Mouse (Mus musculus) liver, embryonic 11.5 days (tissue): Measurements from ENCODE around the gene Kcnma1. TPM values are rescaled to one million over a fixed set of nuclear protein-coding genes. Genes with fewer than 3 reads are reported as not detected.

Source experiments
- ATAC-seq: fragments of 200-750 bp; cut with Nextera tagmentation; replicated peaks from 2 replicates; pipeline ENCODE4 v1.8.0; 2017; ENCODE audit warnings: moderate number of reproducible peaks, mild to moderate bottlenecking, moderate TSS enrichment, moderate library complexity; ENCODE audit not compliant: low FRiP score
- DNase-seq: peaks from one replicate; pipeline ENCODE4 v3.0.0-alpha.2; 2017; ENCODE audit warnings: low spot score
- H3K27ac ChIP-seq: fragments of 300-500 bp; sonication (generic); 2 replicates; pipeline ENCODE4 v1.5.1; 2014; ENCODE audit warnings: mild to moderate bottlenecking, low read depth, low read length, control low read depth
- H3K27me3 ChIP-seq: fragments of 300-500 bp; sonication (generic); replicated peaks from 2 replicates; pipeline ENCODE4 v1.6.1; 2014; ENCODE audit warnings: low read length, mixed read lengths; ENCODE audit not compliant: control insufficient read depth, insufficient read depth
- H3K36me3 ChIP-seq: fragments of 300-500 bp; sonication (generic); 2 replicates; pipeline ENCODE4 v1.6.1; 2014; ENCODE audit warnings: mild to moderate bottlenecking, low read length, moderate library complexity, mixed read lengths; ENCODE audit not compliant: control insufficient read depth, insufficient read depth
- H3K4me1 ChIP-seq: fragments of 300-500 bp; sonication (generic); replicated peaks from 2 replicates; pipeline ENCODE4 v1.6.1; 2014; ENCODE audit warnings: low read length, mixed read lengths; ENCODE audit not compliant: control insufficient read depth, insufficient read depth
- H3K4me2 ChIP-seq: fragments of 300-500 bp; sonication (generic); 2 replicates; pipeline ENCODE4 v1.6.1; 2014; ENCODE audit warnings: mild to moderate bottlenecking, control low read depth, moderate library complexity
- H3K4me3 ChIP-seq: fragments of 300-500 bp; sonication (generic); 2 replicates; pipeline ENCODE4 v1.5.1; 2014; ENCODE audit warnings: low read depth, low read length, control low read depth
- H3K9ac ChIP-seq: fragments of 300-500 bp; sonication (generic); 2 replicates; pipeline ENCODE4 v1.6.1; 2014; ENCODE audit warnings: low read depth, low read length, control low read depth
- H3K9me3 ChIP-seq: fragments of 300-500 bp; sonication (generic); 2 replicates; pipeline ENCODE4 v1.6.1; 2016; ENCODE audit warnings: low read length, inconsistent platforms, mixed read lengths; ENCODE audit not compliant: control insufficient read depth
- whole genome bisulfite sequencing: fragments of 180-500 bp; shearing (Covaris S2); extraction: QIAGEN DNeasy Blood & Tissue Kit; methylation state at CpG from one replicate; pipeline ENCODE4 v1.1.7; 2014; 5-methylcytosine and 5-hydroxymethylcytosine counted together
- polyA plus RNA-seq: library from polyadenylated mRNA; unstranded; fragments of >200 nt; fragmentation: Nextera tagmentation; extraction: Ambion mirVana; gene quantifications from 2 replicates; pipeline ENCODE4 v1.2.1, GENCODE M21; 2014

Kcnma1 gene
- polyA plus RNA-seq, 1 experiment from 2014 or later: 0.58 TPM

GRCm38 (mm10) chr14:23492581-23493360 lies 521.5 kb downstream of the Kcnma1 start:
- H3K4me1 ChIP-seq: no peaks in the 10 kb centered on the region
- H3K27me3 ChIP-seq: no peaks in the 10 kb centered on the region
- no peak for DNase-seq
- H3K4me3 ChIP-seq: no peak overlapping the region
- H3K36me3 ChIP-seq: no peaks in the 10 kb centered on the region
- ATAC-seq: no peak
- WGBS: 88% methylated on average over 9 of the region's 9 CpGs
- H3K27ac ChIP-seq: no peak overlapping the region
- H3K9ac ChIP-seq: no peak overlapping the region
- H3K9me3 ChIP-seq: no peaks in the 10 kb centered on the region
- no peak overlapping the region for H3K4me2 ChIP-seq

DNA sequence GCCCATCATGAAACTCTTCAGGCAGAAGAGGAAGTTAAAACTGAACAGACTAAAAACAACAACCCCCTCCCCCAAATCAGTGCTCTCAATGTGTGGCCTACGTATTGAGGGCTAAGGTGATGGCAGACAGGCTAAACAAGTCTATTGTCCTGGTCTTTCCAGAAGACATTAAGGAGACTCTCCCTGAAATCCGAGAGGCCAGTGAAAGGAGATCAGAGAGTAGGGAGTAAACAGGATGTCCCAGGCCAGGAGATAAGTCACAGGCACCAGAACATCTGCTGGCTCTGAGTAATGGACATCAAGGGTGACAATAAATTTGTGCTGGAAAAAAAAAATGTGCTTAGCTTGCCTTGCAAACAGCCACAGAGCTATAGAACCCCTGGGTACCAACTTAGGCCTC lies 522.9 kb downstream of the Kcnma1 start:
- H3K4me1 ChIP-seq: no peaks in the 10 kb centered on the region
- H3K9me3 ChIP-seq: no peaks in the 10 kb centered on the region
- DNase-seq: no peak
- 19% methylated on average over 2 of the region's 2 CpGs for WGBS
- H3K4me3 ChIP-seq: no peak overlapping the region
- no peak overlapping the region for H3K4me2 ChIP-seq
- H3K27ac ChIP-seq: no peak overlapping the region
- H3K36me3 ChIP-seq: no peaks in the 10 kb centered on the region
- H3K9ac ChIP-seq: no peak overlapping the region
- H3K27me3 ChIP-seq: no peaks in the 10 kb centered on the region
- no peak for ATAC-seq

DNA sequence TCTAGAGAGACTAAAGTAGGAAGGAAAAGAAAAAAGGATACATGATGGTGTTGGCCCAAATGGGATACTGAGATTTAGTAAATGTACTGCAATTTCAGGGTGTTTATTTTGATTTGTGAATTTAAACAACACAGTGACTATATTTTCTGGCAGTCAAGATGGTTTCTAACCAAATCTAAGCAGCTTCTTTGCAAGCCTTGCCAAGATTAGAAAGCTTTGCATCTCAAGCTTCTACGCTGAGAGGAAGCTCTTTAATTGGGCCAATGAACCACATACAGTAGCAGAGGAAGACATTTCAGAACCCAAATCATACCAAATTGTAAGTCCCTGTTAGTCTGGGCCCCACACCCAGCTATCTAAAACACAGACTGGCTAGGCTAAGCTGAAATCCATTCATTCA lies 527.6 kb downstream of the Kcnma1 start:
- H3K36me3 ChIP-seq: no peaks in the 10 kb centered on the region
- H3K9ac ChIP-seq: no peak overlapping the region
- H3K27ac ChIP-seq: no peak overlapping the region
- 94% methylated on average over 1 of the region's 1 CpGs for WGBS
- DNase-seq (no peak), ATAC-seq (no peak)
- H3K4me1 ChIP-seq: no peaks in the 10 kb centered on the region
- no peak overlapping the region for H3K4me3 ChIP-seq
- H3K9me3 ChIP-seq: no peaks in the 10 kb centered on the region
- H3K27me3 ChIP-seq: no peaks in the 10 kb centered on the region
- H3K4me2 ChIP-seq: no peak overlapping the region

DNA sequence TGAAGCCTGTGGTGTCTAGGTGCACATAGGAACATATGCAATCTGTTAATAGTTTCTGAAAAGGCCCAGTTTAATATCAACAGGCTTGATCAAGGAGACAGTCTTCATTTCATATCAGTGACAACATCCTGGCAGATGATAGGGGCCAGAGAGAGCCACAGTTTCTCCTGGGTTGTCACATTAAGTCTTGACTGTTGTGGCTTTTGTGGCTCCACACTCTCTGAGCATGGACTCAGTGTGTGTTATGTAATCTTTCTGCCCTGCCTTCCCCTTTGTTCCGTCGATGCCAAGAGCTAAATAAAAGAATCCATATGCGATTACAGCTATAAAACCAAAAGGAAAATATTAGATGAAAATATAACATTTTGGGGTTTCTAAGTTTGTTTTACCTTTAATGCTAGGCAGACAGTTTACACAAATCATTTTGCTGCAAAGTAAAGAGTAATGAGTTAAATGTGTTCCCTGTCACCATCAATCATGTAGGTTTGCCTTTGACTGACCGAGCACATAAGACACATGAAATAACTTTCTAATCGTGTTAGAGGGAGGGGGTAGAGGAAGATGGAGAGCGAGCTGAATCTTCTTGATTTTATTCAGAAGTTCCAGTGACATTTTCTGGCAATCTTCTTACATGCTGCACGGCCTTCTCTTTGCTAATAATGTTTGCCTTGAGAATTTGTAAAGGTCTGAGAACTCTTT lies 528.3 kb downstream of the Kcnma1 start:
- Histone ChIP-seq H3K36me3 (no peaks in the 10 kb centered on the region), H3K4me2 (no peak overlapping the region), H3K4me1 (no peaks in the 10 kb centered on the region), H3K4me3 (no peak overlapping the region), H3K27ac (no peak overlapping the region), H3K9ac (no peak overlapping the region), H3K27me3 (no peaks in the 10 kb centered on the region), H3K9me3 (no peaks in the 10 kb centered on the region)
- DNase-seq (no peak), ATAC-seq (no peak)
- WGBS: 61% methylated on average over 7 of the region's 7 CpGs

GRCm38 (mm10) chr14:23475129-23475528 lies 539.2 kb downstream of the Kcnma1 start:
- Histone ChIP-seq H3K27me3 (no peaks in the 10 kb centered on the region), H3K9me3 (no peaks in the 10 kb centered on the region), H3K4me2 (no peak overlapping the region), H3K9ac (no peak overlapping the region), H3K4me3 (no peak overlapping the region), H3K27ac (no peak overlapping the region), H3K4me1 (no peaks in the 10 kb centered on the region), H3K36me3 (no peaks in the 10 kb centered on the region)
- DNase-seq (no peak), ATAC-seq (no peak)
- WGBS: 76% methylated on average over 4 of the region's 4 CpGs

DNA sequence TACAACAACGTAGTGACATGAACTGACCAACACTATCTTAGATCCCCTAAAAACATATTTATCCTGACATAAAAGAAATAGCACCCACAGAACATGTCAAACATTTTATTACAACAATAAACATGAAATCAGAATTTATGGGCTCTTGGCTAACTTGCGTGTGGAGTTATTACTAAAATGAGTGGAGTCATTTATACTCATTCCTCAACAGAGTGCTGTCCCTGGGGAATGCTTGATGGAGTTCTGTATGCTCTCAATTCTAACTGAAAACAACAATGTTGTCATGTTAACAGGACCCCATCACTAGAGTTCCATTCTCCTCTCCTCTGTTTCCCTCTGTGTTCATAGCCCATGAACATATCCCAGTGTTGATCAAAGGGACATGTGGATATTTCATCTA lies 544.2 kb downstream of the Kcnma1 start:
- ATAC-seq: no peak

GRCm38 (mm10) chr14:23465135-23465534 lies 549.2 kb downstream of the Kcnma1 start:
- no peak for ATAC-seq
- 37% methylated on average over 2 of the region's 2 CpGs for WGBS
- Histone ChIP-seq H3K36me3 (no peaks in the 10 kb centered on the region), H3K27ac (no peak overlapping the region), H3K4me1 (no peaks in the 10 kb centered on the region), H3K9ac (no peak overlapping the region), H3K4me2 (no peak overlapping the region), H3K9me3 (no peaks in the 10 kb centered on the region), H3K27me3 (no peaks in the 10 kb centered on the region), H3K4me3 (no peak overlapping the region)
- no peak for DNase-seq

More for the DNA sequence above, 544.2 kb downstream of the Kcnma1 start:
- no peak overlapping the region for H3K27ac ChIP-seq
- H3K4me3 ChIP-seq: no peak overlapping the region
- DNase-seq: no peak
- WGBS: 94% methylated on average over 2 of the region's 2 CpGs
- no peaks in the 10 kb centered on the region for H3K4me1 ChIP-seq
- H3K9me3 ChIP-seq: no peaks in the 10 kb centered on the region
- no peak overlapping the region for H3K9ac ChIP-seq
- H3K27me3 ChIP-seq: no peaks in the 10 kb centered on the region
- H3K36me3 ChIP-seq: no peaks in the 10 kb centered on the region
- no peak overlapping the region for H3K4me2 ChIP-seq

DNA sequence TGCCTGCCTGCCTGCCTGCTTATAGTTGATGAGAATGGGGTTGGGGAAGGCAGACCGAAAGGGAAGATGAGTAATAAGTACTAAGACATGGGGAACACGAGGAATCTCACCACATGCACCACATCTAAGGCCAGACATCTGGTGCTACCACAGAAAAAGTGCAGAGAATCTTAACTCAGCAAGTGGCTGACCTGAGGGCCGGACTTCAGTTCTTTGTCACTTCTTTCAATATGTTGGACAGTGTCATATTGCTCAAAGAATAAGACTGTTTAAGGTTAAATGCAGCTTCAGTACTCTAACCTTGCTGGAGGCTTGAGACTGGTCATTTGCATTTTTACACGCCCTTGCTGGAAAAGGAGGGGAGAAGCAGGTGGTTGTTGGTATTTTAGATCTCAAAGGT lies 555.7 kb downstream of the Kcnma1 start:
- no peak for ATAC-seq
- H3K27ac ChIP-seq: no peak overlapping the region
- 51% methylated on average over 4 of the region's 4 CpGs for WGBS

DNA sequence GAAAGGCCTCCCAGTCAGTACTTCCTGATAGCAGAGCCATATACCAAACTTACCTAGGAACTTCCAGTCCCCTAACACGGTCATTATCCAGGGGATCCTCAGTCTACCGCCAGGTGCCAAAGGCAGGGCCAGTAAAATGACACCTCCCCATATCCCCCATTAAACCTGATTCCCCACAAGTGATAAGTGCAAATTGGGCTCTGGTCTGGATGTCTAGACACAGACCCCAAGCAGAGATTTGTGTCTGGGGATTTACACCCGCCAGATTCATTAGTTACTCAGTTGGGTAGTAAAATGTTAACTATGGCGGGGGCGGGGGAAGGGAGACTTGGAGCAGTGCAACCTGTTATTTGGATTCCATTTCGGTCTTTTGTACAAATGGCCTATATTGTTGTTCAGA lies 562.6 kb downstream of the Kcnma1 start:
- Histone ChIP-seq H3K4me3 (no peak overlapping the region), H3K9me3 (no peaks in the 10 kb centered on the region), H3K27me3 (no peaks in the 10 kb centered on the region), H3K9ac (no peak overlapping the region), H3K4me2 (no peak overlapping the region), H3K4me1 (no peaks in the 10 kb centered on the region), H3K27ac (no peak overlapping the region), H3K36me3 (no peaks in the 10 kb centered on the region)
- no peak for ATAC-seq
- DNase-seq: no peak
- 79% methylated on average over 6 of the region's 6 CpGs for WGBS

More for the DNA sequence above, 555.7 kb downstream of the Kcnma1 start:
- H3K4me2 ChIP-seq: no peak overlapping the region
- H3K36me3 ChIP-seq: no peaks in the 10 kb centered on the region
- no peak overlapping the region for H3K9ac ChIP-seq
- DNase-seq: no peak
- H3K9me3 ChIP-seq: no peaks in the 10 kb centered on the region
- no peaks in the 10 kb centered on the region for H3K4me1 ChIP-seq
- no peaks in the 10 kb centered on the region for H3K27me3 ChIP-seq
- H3K4me3 ChIP-seq: no peak overlapping the region
